Mouse (Mus musculus): Measurements from ENCODE around the gene Ier2.
"Not testable (repeated sequence)": the region's sequence is repeated elsewhere in the genome, so short reads cannot be mapped to it uniquely, and the experiment has no call there.

Gene Ier2

GRCm38 (mm10) chr8:84637946-84638554, 24.6 kb downstream of the Ier2 start:
- DNase-seq, result no peak

GRCm38 (mm10) chr8:84636051-84636691, 26.5 kb downstream of the Ier2 start:
- peak; percentile 27 for DNase-seq

GRCm38 (mm10) chr8:84635397-84636050, 27.1 kb downstream of the Ier2 start:
- DNase-seq, result no peak

- no peak for DNase-seq
Measured at GRCm38 (mm10) chr8:84634849-84635304, 27.8 kb downstream of the Ier2 start.

- no peak for DNase-seq
Measured at GRCm38 (mm10) chr8:84633841-84634584, 28.6 kb downstream of the Ier2 start.

GRCm38 (mm10) chr8:84631813-84632212, 30.8 kb downstream of the Ier2 start:
- DNase-seq, result no peak

- DNase-seq, result no peak
Measured at GRCm38 (mm10) chr8:84630145-84630544, 32.5 kb downstream of the Ier2 start.

- no peak for DNase-seq
Measured at GRCm38 (mm10) chr8:84629586-84629985, 33.1 kb downstream of the Ier2 start.

- not testable (repeated sequence) for DNase-seq
Measured at GRCm38 (mm10) chr8:84623425-84623824, 39.2 kb downstream of the Ier2 start.

- no peak for DNase-seq
Measured at GRCm38 (mm10) chr8:84621102-84621625, 41.5 kb downstream of the Ier2 start.

GRCm38 (mm10) chr8:84617005-84617404, 45.6 kb downstream of the Ier2 start:
- DNase-seq, result no peak

- no peak for DNase-seq
Measured at GRCm38 (mm10) chr8:84615666-84616485, 46.8 kb downstream of the Ier2 start.

- DNase-seq, result peak; percentile 25
Measured at GRCm38 (mm10) chr8:84614512-84615223, 48.0 kb downstream of the Ier2 start.

Measured in kidney, adult 18-20 months (tissue).